Mouse (Mus musculus): ENCODE measurements around the gene BC049730. TPM values are rescaled to one million over a fixed set of nuclear protein-coding genes. Genes with fewer than 3 reads are reported as not detected.
"Not testable (repeated sequence)": the region's sequence is repeated elsewhere in the genome, so short reads cannot be mapped to it uniquely, and the experiment has no call there.

The BC049730 gene
- polyA plus RNA-seq (2015; fragmentation: Nextera tagmentation; extraction: Ambion mirVana), result not detected in 2 replicates

DNA sequence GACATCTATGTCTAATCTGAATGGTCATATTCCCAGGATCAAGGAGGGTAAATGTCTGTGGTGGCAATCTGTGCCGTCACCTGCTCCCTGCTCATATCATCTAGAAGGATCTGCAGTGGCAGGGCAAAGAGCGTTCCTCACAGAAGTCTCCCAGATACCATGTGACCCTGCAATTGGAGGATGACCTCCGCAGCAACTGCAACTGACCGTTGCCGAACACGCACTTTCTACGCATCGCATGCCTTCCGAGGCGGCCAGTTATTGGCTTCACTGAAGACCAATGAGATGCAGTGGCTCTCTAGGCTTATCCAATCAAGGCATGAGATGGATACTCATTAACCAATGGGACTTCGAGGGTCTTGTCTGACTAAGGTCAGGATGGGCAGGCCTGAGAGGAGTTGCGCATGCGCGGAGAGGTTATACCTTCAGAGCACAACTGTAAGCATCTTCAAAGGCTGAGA, at the start of gene BC049730:
Gene BC049730 (plus strand): TSS at position 411 of the 461 bp plus-strand sequence.
- Histone ChIP-seq H3K9me3 (replicated peaks) (no peaks in the 10 kb centered on the region), H3K36me3 (no peaks in the 10 kb centered on the region), H3K4me1 (replicated peaks) (no peaks in the 10 kb centered on the region), H3K4me2 (no peak within 1 kb of the TSS), H3K9ac (no peak within 1 kb of the TSS), H3K27ac (no peak within 1 kb of the TSS), H3K27me3 (peaks cover 5% of the 10 kb centered on the region; the same call in 1 of the 2 replicates), H3K4me3 (no peak within 1 kb of the TSS)
- 90% methylated on average over 14 of the region's 14 CpGs for WGBS
- no peak for ATAC-seq (replicated peaks; ENCODE audit: insufficient number of reproducible peaks, insufficient read depth, low FRiP score, low read depth)

DNA sequence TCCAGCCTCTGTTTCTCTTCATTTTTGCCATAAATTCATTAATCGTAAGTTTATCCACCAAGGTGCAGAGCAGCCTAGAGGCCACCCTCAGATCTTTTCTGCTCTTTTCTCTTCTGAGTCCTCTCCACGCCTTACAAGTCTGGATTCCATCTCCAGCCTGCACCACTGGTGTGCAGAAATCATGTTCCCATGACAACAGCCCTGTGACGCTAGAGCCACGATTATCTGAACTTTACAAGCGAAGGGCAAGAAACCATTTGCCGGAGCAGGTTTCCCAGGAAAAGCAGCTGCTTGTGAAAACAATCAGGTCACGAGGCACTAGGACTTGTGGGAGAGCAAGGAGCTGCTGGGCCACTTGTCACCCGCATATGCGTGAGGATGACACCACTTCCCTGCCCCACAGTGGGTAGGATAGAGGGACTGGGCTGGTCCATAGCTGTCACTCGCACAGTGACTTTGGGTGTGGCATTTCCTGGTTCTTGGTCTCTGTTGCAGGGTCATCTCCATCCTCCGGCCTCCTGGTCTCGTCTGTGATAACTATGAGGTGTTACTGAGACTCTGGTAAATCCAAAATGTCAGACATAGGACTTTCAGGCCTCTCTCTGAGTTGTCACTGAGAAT, 49.2 kb upstream of the BC049730 start:
- no peak for ATAC-seq (replicated peaks; ENCODE audit: insufficient number of reproducible peaks, insufficient read depth, low FRiP score, low read depth)
- no peaks in the 10 kb centered on the region for H3K9me3 ChIP-seq (replicated peaks)

GRCm38 (mm10) chr7:24661118-24661904, 47.7 kb upstream of the BC049730 start:
- H3K4me2 ChIP-seq, result no peak overlapping the region
- 52% methylated on average over 17 of the region's 17 CpGs for WGBS
- H3K4me1 ChIP-seq (replicated peaks), result no peaks in the 10 kb centered on the region
- no peaks in the 10 kb centered on the region for H3K9me3 ChIP-seq (replicated peaks)
- no peaks in the 10 kb centered on the region for H3K27me3 ChIP-seq
- no peak for ATAC-seq (replicated peaks; ENCODE audit: insufficient number of reproducible peaks, insufficient read depth, low FRiP score, low read depth)
- no peak overlapping the region for H3K4me3 ChIP-seq
- H3K9ac ChIP-seq, result no peak overlapping the region
- H3K36me3 ChIP-seq, result no peaks in the 10 kb centered on the region
- no peak overlapping the region for H3K27ac ChIP-seq

More for the DNA sequence above, 49.2 kb upstream of the BC049730 start:
- no peak overlapping the region for H3K27ac ChIP-seq
- WGBS, result 53% methylated on average over 12 of the region's 12 CpGs
- H3K27me3 ChIP-seq, result no peaks in the 10 kb centered on the region
- H3K9ac ChIP-seq, result no peak overlapping the region
- no peaks in the 10 kb centered on the region for H3K4me1 ChIP-seq (replicated peaks)
- no peak overlapping the region for H3K4me3 ChIP-seq
- H3K36me3 ChIP-seq, result no peaks in the 10 kb centered on the region
- H3K4me2 ChIP-seq, result no peak overlapping the region

- Histone ChIP-seq H3K27ac (no peak overlapping the region), H3K9ac (no peak overlapping the region), H3K9me3 (replicated peaks) (no peaks in the 10 kb centered on the region), H3K4me3 (no peak overlapping the region), H3K36me3 (no peaks in the 10 kb centered on the region), H3K4me1 (replicated peaks) (no peaks in the 10 kb centered on the region), H3K27me3 (no peaks in the 10 kb centered on the region), H3K4me2 (no peak overlapping the region)
- no peak for ATAC-seq (replicated peaks; ENCODE audit: insufficient number of reproducible peaks, insufficient read depth, low FRiP score, low read depth)
- 13% methylated on average over 8 of the region's 8 CpGs for WGBS
Measured at GRCm38 (mm10) chr7:24662575-24662974, 46.5 kb upstream of the BC049730 start.

DNA sequence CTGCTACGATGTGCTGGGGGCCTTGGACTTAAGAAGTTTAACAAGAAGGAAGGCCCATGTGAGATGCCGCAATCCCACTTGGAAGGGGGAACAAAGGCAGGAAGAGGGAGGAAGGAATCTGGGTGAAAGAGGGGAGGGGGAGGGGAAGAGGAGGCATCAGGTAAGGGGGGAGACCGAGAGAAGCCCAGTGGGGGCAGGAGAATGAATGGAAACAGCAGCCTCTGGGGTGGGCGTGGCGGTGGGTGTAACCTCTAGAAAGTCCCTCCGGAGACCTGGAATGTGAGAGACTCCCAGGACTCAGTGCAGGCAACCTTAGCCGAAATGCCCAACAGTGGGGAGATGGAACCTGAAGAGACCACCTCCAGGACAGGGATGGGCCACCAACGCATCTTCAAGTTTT, 44.7 kb upstream of the BC049730 start:
- no peak overlapping the region for H3K4me3 ChIP-seq
- H3K27me3 ChIP-seq, result no peaks in the 10 kb centered on the region
- no peak for ATAC-seq (replicated peaks; ENCODE audit: insufficient number of reproducible peaks, insufficient read depth, low FRiP score, low read depth)
- H3K4me1 ChIP-seq (replicated peaks), result no peaks in the 10 kb centered on the region
- H3K9me3 ChIP-seq (replicated peaks), result no peaks in the 10 kb centered on the region
- no peak overlapping the region for H3K4me2 ChIP-seq
- H3K36me3 ChIP-seq, result no peaks in the 10 kb centered on the region
- WGBS, result 38% methylated on average over 8 of the region's 8 CpGs
- H3K9ac ChIP-seq, result no peak overlapping the region
- no peak overlapping the region for H3K27ac ChIP-seq

DNA sequence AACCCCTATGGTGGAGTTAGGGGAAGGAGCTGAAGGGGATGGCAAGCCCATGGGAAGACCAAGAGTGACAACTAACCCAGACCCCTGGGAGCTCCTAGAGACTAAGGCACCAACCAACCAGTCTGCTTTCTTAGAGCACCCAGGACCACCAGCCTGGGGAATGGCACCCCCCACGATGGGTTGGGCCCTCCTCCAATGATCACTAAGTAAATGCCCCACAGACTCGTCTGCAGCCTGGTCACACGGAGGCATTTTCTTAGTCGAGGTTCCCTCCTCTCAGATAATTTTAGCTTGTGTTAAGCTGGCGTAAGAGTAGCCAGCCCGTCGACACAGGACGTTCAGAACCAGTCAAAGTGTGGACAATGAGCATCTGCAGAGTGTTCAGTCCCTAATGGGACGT, 44.1 kb upstream of the BC049730 start:
- Histone ChIP-seq H3K9ac (no peak overlapping the region), H3K4me3 (no peak overlapping the region), H3K36me3 (no peaks in the 10 kb centered on the region), H3K27ac (no peak overlapping the region), H3K27me3 (no peaks in the 10 kb centered on the region), H3K4me2 (no peak overlapping the region), H3K9me3 (replicated peaks) (no peaks in the 10 kb centered on the region), H3K4me1 (replicated peaks) (no peaks in the 10 kb centered on the region)
- WGBS, result 51% methylated on average over 9 of the region's 9 CpGs
- ATAC-seq (replicated peaks; ENCODE audit: insufficient number of reproducible peaks, insufficient read depth, low FRiP score, low read depth), result no peak

- H3K9me3 ChIP-seq (replicated peaks), result no peaks in the 10 kb centered on the region
- no peak for ATAC-seq (replicated peaks; ENCODE audit: insufficient number of reproducible peaks, insufficient read depth, low FRiP score, low read depth)
Measured at GRCm38 (mm10) chr7:24671944-24672439, 37.0 kb upstream of the BC049730 start.

GRCm38 (mm10) chr7:24676575-24676974, 32.5 kb upstream of the BC049730 start, which contains the start of gene Tex101:
Gene Tex101, minus strand, starts transcription at chr7:24676675.
- Histone ChIP-seq H3K4me2 (no peak within 1 kb of the TSS), H3K4me3 (no peak within 1 kb of the TSS), H3K9ac (no peak within 1 kb of the TSS), H3K27me3 (0 out of 2 replicates have a peak, but pooled peaks cover 4% of the 10 kb centered on the region), H3K4me1 (replicated peaks) (no peaks in the 10 kb centered on the region), H3K9me3 (replicated peaks) (no peaks in the 10 kb centered on the region), H3K27ac (no peak within 1 kb of the TSS), H3K36me3 (no peaks in the 10 kb centered on the region)
- WGBS, result 79% methylated on average over 9 of the region's 9 CpGs
- ATAC-seq (replicated peaks; ENCODE audit: insufficient number of reproducible peaks, insufficient read depth, low FRiP score, low read depth), result no peak

More at GRCm38 (mm10) chr7:24671944-24672439, 37.0 kb upstream of the BC049730 start:
- H3K4me3 ChIP-seq, result no peak overlapping the region
- 88% methylated on average over 23 of the region's 23 CpGs for WGBS
- no peak overlapping the region for H3K27ac ChIP-seq
- no peaks in the 10 kb centered on the region for H3K36me3 ChIP-seq
- H3K4me2 ChIP-seq, result no peak overlapping the region
- no peaks in the 10 kb centered on the region for H3K4me1 ChIP-seq (replicated peaks)
- no peak overlapping the region for H3K9ac ChIP-seq
- no peaks in the 10 kb centered on the region for H3K27me3 ChIP-seq

- not testable (repeated sequence) for H3K4me3 ChIP-seq; H3K9me3 ChIP-seq (replicated peaks); ATAC-seq (replicated peaks; ENCODE audit: insufficient number of reproducible peaks, insufficient read depth, low FRiP score, low read depth); H3K27ac ChIP-seq; H3K4me1 ChIP-seq (replicated peaks); H3K27me3 ChIP-seq; H3K4me2 ChIP-seq; H3K9ac ChIP-seq; H3K36me3 ChIP-seq
- 70% methylated on average over 7 of the region's 7 CpGs for WGBS
Measured at GRCm38 (mm10) chr7:24684121-24684520, 24.9 kb upstream of the BC049730 start.

DNA sequence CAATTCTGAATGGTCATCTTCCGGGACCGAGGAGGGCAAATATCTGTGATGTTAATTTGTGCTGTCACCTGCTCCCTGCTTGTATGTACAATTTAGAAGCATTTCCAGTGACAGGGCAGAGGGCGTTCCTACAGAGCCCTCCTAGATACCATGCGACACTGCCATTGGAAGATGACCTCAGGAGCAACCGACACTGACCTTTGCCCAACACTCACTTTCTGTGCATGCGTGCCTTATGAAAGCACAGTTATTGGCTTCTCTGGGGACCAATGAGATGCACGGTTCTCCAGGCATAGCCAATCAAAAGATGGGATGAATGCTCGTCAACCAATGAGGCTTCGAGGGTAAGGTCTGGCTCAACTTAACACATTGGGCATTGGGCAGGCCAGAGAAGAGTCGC, 21.5 kb upstream of the BC049730 start:
- ATAC-seq (replicated peaks; ENCODE audit: insufficient number of reproducible peaks, insufficient read depth, low FRiP score, low read depth); H3K9ac ChIP-seq; H3K4me2 ChIP-seq; H3K36me3 ChIP-seq; H3K4me3 ChIP-seq; H3K27ac ChIP-seq; H3K9me3 ChIP-seq (replicated peaks); H3K27me3 ChIP-seq; H3K4me1 ChIP-seq (replicated peaks): not testable (repeated sequence)
- WGBS, result 83% methylated on average over 10 of the region's 10 CpGs

DNA sequence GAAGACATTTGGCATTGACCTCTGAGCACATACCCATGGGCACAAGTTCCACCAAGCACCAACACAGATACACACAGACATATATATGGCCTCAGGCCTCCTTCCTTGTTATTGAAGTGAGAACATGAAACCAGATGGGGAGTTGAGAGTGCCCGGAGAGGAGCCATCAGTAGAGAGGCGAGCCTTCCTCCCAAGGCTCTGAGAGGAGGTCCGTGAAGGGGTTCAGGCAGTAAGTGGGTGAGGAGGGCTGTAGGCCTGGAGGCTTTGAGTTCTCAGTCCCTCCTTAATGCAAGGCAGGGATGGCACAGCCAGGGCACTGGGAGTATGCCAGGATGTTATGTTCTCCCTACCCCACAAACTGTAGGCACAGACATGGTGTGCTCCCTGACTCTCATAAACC, 16.3 kb upstream of the BC049730 start:
- H3K27ac ChIP-seq; H3K4me2 ChIP-seq; H3K36me3 ChIP-seq; H3K9ac ChIP-seq; H3K4me1 ChIP-seq (replicated peaks); H3K4me3 ChIP-seq; H3K9me3 ChIP-seq (replicated peaks); ATAC-seq (replicated peaks; ENCODE audit: insufficient number of reproducible peaks, insufficient read depth, low FRiP score, low read depth); H3K27me3 ChIP-seq: not testable (repeated sequence)
- 59% methylated on average over 3 of the region's 3 CpGs for WGBS

Data from heart, embryonic 15.5 days (tissue).